Mouse (Mus musculus) megakaryocyte, embryonic 14.5 days (primary cell): ENCODE results near the gene Gm13279. TPM values are rescaled to one million over a fixed set of nuclear protein-coding genes. Genes with fewer than 3 reads are reported as not detected.
"Not testable (repeated sequence)": the region's sequence is repeated elsewhere in the genome, so short reads cannot be mapped to it uniquely, and the experiment has no call there.

Experiments used
- H3K27me3 ChIP-seq: replicated peaks from 2 replicates; pipeline ENCODE3; 2012; ENCODE audit warnings: inconsistent platforms
- H3K36me3 ChIP-seq: replicated peaks from 2 replicates; pipeline ENCODE3; 2012; ENCODE audit warnings: low read length, inconsistent platforms, mixed read lengths
- H3K4me1 ChIP-seq: 2 replicates; pipeline ENCODE4 v1.6.1; 2012; ENCODE audit warnings: inconsistent platforms
- H3K4me3 ChIP-seq: replicated peaks from 2 replicates; pipeline ENCODE3; 2012; ENCODE audit warnings: moderate library complexity, mild to moderate bottlenecking, inconsistent platforms
- H3K9me3 ChIP-seq: 2 replicates; pipeline ENCODE4 v1.6.1; 2012; ENCODE audit warnings: inconsistent platforms
- FLI1 ChIP-seq: IDR thresholded peaks from 2 replicates; pipeline ENCODE4 v1.6.1; 2012; ENCODE audit warnings: low read length, inconsistent platforms, mixed read lengths
- GATA1 ChIP-seq: IDR thresholded peaks from 3 replicates; pipeline ENCODE4 v1.6.1; 2012; ENCODE audit warnings: mixed read lengths, low read length, inconsistent platforms, borderline replicate concordance
- polyA plus RNA-seq: library from polyadenylated mRNA; stranded (reverse); fragments of >175 nt; gene quantifications from 2 replicates; pipeline ENCODE4 v1.2.3, GENCODE M21; 2012; ENCODE audit warnings: low replicate concordance; ENCODE audit not compliant: insufficient read depth

Gm13279 gene
- polyA plus RNA-seq, result not detected in 2 replicates

GRCm38 (mm10) chr4:88797097-88797496 is at the start of gene Gm13279:
TSS of gene Gm13279 (plus strand) at chr4:88797397.
- not testable (repeated sequence) for H3K4me3 ChIP-seq, H3K9me3 ChIP-seq, H3K4me1 ChIP-seq, H3K27me3 ChIP-seq, H3K36me3 ChIP-seq

GRCm38 (mm10) chr4:88749926-88750325 is 47.3 kb upstream of the Gm13279 start:
- TF ChIP-seq FLI1 (no peak), GATA1 (no peak)
- no peaks in the 10 kb centered on the region for H3K4me1 ChIP-seq
- H3K36me3 ChIP-seq, result no peaks in the 10 kb centered on the region
- H3K4me3 ChIP-seq, result no peak overlapping the region
- H3K27me3 ChIP-seq, result peaks cover 5% of the 10 kb centered on the region
- H3K9me3 ChIP-seq, result no peaks in the 10 kb centered on the region

- not testable (repeated sequence) for H3K9me3 ChIP-seq, H3K4me3 ChIP-seq, H3K36me3 ChIP-seq, H3K4me1 ChIP-seq, H3K27me3 ChIP-seq
Measured at GRCm38 (mm10) chr4:88754818-88755340, 42.3 kb upstream of the Gm13279 start, which contains the start of gene Gm13271. TSS of gene Gm13271 (plus strand) at chr4:88754868.

DNA sequence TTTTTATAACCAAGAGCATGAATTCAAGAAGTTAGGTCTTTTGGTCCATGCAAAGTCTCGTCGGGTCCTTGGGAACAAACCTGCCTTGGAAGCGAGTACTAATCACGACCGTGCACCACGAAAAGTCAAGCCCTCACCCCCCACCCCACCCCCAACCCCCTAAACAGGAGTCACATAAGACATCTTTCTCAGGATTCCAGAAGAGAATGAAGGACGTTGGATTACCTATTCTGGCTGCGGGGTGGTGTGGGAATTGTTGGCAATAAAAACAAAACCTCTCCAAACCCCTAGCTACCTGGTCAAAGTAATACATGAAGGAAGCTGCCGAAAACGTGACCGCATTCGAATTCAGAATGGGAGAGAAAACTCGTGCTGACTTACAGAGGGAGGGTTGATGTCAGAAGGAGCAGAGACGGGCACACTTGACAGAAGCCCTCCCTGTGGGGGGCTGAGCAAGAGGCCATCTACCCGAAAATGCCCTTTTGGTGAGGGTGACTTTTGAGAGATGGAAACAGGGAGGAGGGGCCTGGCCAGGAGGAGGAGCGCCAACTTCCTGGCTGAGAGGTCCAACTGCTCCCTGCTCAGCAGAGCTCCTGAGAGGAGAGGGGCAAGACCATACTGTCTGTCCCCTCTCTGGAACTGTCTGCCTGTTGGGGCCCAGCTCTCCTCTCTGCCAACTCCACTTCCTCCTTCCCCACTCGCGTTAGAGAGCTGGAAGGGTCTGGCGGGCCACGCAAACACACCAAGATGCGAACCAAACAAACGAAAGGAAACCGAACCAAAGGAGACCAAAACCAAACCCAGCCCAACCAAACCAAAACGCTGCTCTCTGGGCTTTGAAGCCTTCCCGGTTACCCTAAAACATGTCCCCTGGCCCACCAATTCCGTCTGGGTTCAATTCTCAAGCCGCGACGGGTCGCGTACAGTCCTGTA is 40.4 kb upstream of the Gm13279 start:
- H3K4me3 ChIP-seq, result not testable (repeated sequence)

GRCm38 (mm10) chr4:88757628-88758031 is 39.6 kb upstream of the Gm13279 start:
- not testable (repeated sequence) for H3K27me3 ChIP-seq, H3K4me1 ChIP-seq, H3K4me3 ChIP-seq, H3K36me3 ChIP-seq, H3K9me3 ChIP-seq

More for the DNA sequence above, 40.4 kb upstream of the Gm13279 start:
- not testable (repeated sequence) for H3K36me3 ChIP-seq, H3K27me3 ChIP-seq, H3K4me1 ChIP-seq, H3K9me3 ChIP-seq

DNA sequence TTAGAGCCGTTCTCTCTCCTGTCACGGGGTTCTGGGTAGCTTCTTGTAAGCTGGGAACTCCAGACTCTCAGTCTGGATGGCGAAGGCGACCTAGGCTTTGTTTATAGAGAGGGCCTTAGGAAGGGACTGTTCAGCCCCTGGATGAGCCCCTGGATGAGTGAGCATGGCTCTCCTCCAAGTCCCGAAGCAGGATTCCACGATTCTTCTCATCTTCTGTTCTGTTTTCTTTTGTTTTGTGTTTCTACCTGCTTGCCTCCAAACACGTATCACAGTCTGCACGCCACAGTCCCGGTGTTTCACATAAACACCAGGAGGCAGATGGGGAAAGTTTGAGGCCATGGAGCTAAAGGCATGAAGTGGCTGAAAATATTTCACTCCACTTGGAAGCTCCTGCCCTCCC is 38.4 kb upstream of the Gm13279 start:
- not testable (repeated sequence) for H3K4me3 ChIP-seq, H3K9me3 ChIP-seq, H3K36me3 ChIP-seq, H3K27me3 ChIP-seq, H3K4me1 ChIP-seq

DNA sequence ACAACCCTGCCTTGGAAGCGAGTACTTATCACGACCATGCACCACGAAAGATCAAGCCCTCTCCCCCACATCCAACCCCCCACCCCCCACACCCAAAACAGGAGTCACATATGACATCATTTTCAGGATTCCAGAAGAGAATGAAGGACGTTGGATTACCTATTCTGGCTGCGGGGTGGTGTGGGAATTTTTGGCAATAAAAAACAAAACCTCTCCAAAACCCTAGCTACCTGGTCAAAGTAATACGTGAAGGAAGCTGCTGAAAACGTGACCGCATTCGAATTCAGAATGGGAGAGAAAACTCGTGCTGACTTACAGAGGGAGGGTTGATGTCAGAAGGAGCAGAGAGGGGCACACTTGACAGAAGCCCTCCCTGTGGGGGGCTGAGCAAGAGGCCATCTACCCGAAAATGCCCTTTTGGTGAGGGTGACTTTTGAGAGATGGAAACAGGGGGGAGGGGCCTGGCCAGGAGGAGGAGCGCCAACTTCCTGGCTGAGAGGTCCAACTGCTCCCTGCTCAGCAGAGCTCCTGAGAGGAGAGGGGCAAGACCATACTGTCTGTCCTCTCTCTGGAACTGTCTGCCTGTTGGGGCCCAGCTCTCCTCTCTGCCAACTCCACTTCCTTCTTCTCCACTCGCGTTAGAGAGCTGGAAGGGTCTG is 37.5 kb upstream of the Gm13279 start, which contains the start of gene Gm13283:
Gm13283 (plus strand) TSS at position 510 of the 659 bp plus-strand sequence.
- H3K27me3 ChIP-seq, H3K9me3 ChIP-seq, H3K4me1 ChIP-seq, H3K4me3 ChIP-seq, H3K36me3 ChIP-seq: not testable (repeated sequence)

DNA sequence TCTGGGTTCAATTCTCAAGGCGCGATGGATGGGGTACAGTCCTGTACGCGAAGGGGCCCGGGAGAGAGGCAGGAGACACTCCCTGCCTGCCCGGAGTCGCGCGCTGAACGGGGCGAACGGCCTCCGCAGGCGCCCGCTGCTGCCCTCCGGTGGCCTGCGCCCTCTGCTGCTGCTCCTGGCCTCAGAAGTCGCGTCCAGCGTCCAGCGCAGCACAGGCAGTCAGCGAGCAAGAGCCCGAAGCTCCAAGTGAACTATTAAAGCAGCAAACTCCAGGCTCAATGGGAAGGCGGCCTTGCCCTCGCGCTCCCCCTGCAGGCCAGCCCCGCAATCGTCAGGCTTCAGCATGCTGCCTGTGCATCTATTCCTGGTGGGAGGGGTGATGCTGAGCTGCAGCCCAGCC is 36.8 kb upstream of the Gm13279 start:
- H3K4me1 ChIP-seq, H3K4me3 ChIP-seq: not testable (repeated sequence)

DNA sequence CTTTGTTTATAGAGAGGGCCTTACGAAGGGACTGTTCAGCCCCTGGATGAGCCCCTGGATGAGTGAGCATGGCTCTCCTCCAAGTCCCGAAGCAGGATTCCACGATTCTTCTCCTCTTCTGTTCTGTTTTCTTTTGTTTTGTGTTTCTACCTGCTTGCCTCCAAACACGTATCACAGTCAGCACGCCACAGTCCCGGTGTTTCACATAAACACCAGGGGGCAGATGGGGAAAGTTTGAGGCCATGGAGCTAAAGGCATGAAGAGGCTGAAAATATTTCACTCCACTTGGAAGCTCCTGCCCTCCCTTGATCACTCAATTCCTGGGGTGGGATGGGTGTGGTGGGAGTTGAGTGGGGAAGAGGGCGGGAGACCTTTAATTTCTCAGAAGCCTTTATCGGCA is 35.4 kb upstream of the Gm13279 start:
- not testable (repeated sequence) for H3K36me3 ChIP-seq

More for the DNA sequence above, 36.8 kb upstream of the Gm13279 start:
- H3K36me3 ChIP-seq, H3K27me3 ChIP-seq, H3K9me3 ChIP-seq: not testable (repeated sequence)

GRCm38 (mm10) chr4:88762341-88762740 is 34.9 kb upstream of the Gm13279 start:
- H3K27me3 ChIP-seq, H3K36me3 ChIP-seq, H3K9me3 ChIP-seq, H3K4me1 ChIP-seq, H3K4me3 ChIP-seq: not testable (repeated sequence)

More for the DNA sequence above, 35.4 kb upstream of the Gm13279 start:
- not testable (repeated sequence) for H3K9me3 ChIP-seq, H3K4me3 ChIP-seq, H3K4me1 ChIP-seq, H3K27me3 ChIP-seq

DNA sequence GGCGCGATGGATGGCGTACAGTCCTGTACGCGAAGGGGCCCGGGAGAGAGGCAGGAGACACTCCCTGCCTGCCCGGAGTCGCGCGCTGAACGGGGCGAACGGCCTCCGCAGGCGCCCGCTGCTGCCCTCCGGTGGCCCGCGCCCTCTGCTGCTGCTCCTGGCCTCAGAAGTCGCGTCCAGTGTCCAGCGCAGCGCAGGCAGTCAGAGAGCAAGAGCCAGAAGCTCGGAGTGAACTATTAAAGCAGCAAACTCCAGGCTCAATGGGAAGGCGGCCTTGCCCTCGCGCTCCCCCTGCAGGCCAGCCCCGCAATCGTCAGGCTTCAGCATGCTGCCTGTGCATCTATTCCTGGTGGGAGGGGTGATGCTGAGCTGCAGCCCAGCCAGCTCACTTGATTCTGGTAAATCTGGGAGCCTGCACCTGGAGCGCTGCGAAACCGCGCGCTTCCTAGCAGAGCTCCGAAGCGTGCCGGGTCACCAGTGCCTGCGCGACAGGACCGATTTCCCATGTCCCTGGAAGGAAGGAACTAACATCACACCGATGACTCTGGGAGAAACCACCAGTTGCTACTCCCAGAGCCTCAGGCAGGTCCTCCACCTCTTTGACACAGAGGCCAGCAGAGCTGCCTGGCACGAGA is 33.7 kb upstream of the Gm13279 start:
- not testable (repeated sequence) for H3K4me1 ChIP-seq, H3K9me3 ChIP-seq, H3K27me3 ChIP-seq, H3K36me3 ChIP-seq, H3K4me3 ChIP-seq

- not testable (repeated sequence) for H3K4me1 ChIP-seq, H3K36me3 ChIP-seq, H3K27me3 ChIP-seq, H3K9me3 ChIP-seq, H3K4me3 ChIP-seq
Measured at GRCm38 (mm10) chr4:88773534-88773933, 23.7 kb upstream of the Gm13279 start, which contains the start of gene Gm13290. TSS of gene Gm13290 (plus strand) at chr4:88773834.

GRCm38 (mm10) chr4:88776622-88777021 is 20.6 kb upstream of the Gm13279 start, which contains the start of gene Gm13289:
TSS of gene Gm13289 (plus strand) at chr4:88776922.
- not testable (repeated sequence) for H3K27me3 ChIP-seq, H3K9me3 ChIP-seq, H3K36me3 ChIP-seq, H3K4me3 ChIP-seq, H3K4me1 ChIP-seq

DNA sequence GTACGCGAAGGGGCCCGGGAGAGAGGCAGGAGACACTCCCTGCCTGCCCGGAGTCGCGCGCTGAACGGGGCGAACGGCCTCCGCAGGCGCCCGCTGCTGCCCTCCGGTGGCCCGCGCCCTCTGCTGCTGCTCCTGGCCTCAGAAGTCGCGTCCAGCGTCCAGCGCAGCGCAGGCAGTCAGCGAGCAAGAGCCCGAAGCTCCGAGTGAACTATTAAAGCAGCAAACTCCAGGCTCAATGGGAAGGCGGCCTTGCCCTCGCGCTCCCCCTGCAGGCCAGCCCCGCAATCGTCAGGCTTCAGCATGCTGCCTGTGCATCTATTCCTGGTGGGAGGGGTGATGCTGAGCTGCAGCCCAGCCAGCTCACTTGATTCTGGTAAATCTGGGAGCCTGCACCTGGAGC is 17.6 kb upstream of the Gm13279 start, which contains the start of gene Gm13272:
Gm13272 (plus strand) TSS at position 301 of the 400 bp plus-strand sequence.
- H3K4me1 ChIP-seq, H3K9me3 ChIP-seq, H3K4me3 ChIP-seq, H3K27me3 ChIP-seq, H3K36me3 ChIP-seq: not testable (repeated sequence)

DNA sequence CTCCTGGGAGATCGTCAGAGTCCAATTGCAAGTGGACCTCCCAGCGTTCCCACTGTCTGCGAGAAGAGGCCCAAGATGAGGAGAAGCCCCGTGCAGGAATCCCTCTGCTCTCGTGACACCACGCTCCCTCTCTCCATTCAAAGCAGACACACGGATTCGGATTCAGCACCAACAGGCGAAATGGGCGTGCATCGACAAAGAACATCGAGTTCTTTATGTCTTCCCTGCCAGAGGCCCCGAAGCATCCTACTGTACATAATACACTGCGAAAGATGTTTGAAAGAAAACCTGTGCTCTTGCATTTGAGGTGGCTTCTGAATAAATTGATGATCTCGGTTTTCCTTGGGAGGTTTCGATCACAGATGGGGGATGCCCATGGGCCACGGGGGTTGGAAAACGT is 16.9 kb upstream of the Gm13279 start:
- not testable (repeated sequence) for H3K9me3 ChIP-seq, H3K27me3 ChIP-seq, H3K4me1 ChIP-seq, H3K4me3 ChIP-seq, H3K36me3 ChIP-seq
